Mouse (Mus musculus) bone marrow macrophage, adult 2 months (primary cell): ENCODE measurements around the gene Ppp1r9a.

Source experiments
- CTCF ChIP-seq: IDR thresholded peaks from 2 replicates; pipeline ENCODE4 v1.5.1; 2012; ENCODE audit warnings: low read depth, mild to moderate bottlenecking, low read length, moderate library complexity
- POLR2A ChIP-seq: IDR thresholded peaks from 2 replicates; pipeline ENCODE4 v1.6.1; 2012; ENCODE audit warnings: mild to moderate bottlenecking, low read depth, low read length, borderline replicate concordance

GRCm38 (mm10) chr6:5114857-5115256, 212.1 kb downstream of the Ppp1r9a start:
- TF ChIP-seq POLR2A (no peak), CTCF (no peak)
